Mouse (Mus musculus): Measurements from ENCODE around the gene Hsd17b3. TPM values are rescaled to one million over a fixed set of nuclear protein-coding genes. Genes with fewer than 3 reads are reported as not detected.

Hsd17b3 gene
- total and polyA plus RNA-seq, 2 experiments from 2014 or later = 0.18 TPM; not detected in 1

DNA sequence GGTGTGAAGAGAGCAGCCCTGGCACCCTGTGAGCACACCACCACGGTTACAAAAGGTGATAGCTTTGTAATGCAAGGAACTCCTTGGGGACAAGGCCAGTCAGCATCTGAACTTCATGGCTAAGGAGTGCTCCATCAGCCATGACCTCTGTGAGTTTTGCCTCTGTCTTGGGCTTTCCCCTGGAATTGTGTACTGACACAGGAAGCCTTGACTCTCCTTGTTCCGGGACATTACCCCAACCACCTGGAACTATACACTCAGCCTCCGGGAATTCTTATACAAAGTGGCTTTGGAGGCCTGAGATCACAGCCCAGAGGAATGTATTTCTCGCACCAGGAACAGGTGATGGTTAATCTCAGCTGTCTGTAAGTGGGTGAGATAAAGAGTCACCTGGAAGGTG lies 64.2 kb downstream of the Hsd17b3 start:
- no peak for TF ChIP-seq CTCF (IDR thresholded peaks at IDR 0.05; ENCODE audit: low read depth)
- Histone ChIP-seq H3K4me2 (ENCODE audit: low read depth) (no peak overlapping the region), H3K27me3 (ENCODE audit: insufficient read depth, low read length) (no peaks in the 10 kb centered on the region), H3K4me1 (ENCODE audit: insufficient read depth) (0 out of 2 replicates have a peak, but pooled peaks cover 13% of the 10 kb centered on the region), H3K36me3 (ENCODE audit: insufficient read depth) (no peaks in the 10 kb centered on the region), H3K9me3 (ENCODE audit: low read length) (no peaks in the 10 kb centered on the region), H3K4me3 (ENCODE audit: low read depth, low read length) (no peak overlapping the region), H3K9ac (no peak overlapping the region), H3K27ac (ENCODE audit: low read depth, low read length) (no peak overlapping the region)
- WGBS = 81% methylated on average over 4 of the region's 4 CpGs
- DNase-seq (no peak), ATAC-seq (no peak)

DNA sequence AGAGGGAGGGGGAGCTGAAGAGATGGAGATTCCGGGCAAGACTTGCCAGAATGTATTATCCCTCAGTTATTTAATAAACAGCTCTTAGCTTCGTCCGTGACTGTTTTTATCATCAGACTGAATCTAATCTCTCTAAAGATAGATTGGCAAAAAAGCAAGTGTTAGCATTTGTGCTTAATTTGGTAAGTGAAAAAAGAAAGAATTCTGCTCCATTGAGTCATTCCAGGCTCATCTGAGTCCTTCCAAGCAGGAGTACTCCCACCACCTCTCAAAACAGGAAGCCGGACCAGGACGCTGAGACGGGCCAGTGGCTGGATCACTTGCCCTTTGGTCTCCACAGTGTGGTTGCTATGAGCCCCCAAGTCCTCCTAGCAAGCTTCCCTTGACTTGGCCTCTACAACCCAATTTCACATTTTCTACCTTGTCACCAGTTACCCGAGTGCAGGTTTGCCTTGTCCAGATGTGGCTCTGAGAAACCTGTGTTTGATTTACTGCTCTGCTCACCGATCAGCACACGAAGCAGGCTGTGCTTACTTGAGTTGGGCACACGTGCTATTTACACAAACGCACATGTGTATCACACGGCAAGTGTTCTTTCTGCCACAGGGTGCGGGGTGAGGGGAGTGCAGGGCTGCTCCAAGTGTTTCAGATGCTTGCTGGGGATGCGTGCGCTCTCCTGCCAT lies 66.1 kb downstream of the Hsd17b3 start:
- no peak for TF ChIP-seq CTCF (IDR thresholded peaks at IDR 0.05; ENCODE audit: low read depth)
- 72% methylated on average over 15 of the region's 15 CpGs for WGBS
- DNase-seq (peak; percentile 8), ATAC-seq (no peak)
- Histone ChIP-seq H3K9ac (no peak overlapping the region), H3K36me3 (ENCODE audit: insufficient read depth) (no peaks in the 10 kb centered on the region), H3K4me1 (ENCODE audit: insufficient read depth) (0 out of 2 replicates have a peak, but pooled peaks cover 13% of the 10 kb centered on the region), H3K27ac (ENCODE audit: low read depth, low read length) (no peak overlapping the region), H3K9me3 (ENCODE audit: low read length) (no peaks in the 10 kb centered on the region), H3K27me3 (ENCODE audit: insufficient read depth, low read length) (no peaks in the 10 kb centered on the region), H3K4me3 (ENCODE audit: low read depth, low read length) (no peak overlapping the region), H3K4me2 (ENCODE audit: low read depth) (no peak overlapping the region)

DNA sequence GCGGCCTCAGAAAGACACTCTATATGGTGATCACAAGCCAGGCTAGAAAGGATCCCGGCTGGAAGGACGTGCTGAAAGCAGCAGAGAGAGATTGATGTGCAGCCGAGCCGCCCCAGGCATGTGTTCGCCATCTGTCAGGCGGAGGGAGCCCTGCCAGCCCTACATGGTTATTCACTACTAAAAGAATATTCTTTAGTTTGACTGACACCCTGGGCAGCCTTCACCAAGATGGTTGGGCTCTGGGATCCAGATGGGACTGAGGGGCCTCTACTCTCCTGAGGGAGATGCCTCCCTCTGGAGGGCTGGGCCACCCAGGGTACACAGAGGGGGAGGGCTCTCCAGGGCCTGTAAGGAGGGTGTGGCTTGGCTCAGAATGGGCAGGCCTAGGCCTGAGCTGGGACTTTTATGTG lies 68.1 kb downstream of the Hsd17b3 start:
- no peak overlapping the region for H3K9ac ChIP-seq
- no peak for TF ChIP-seq CTCF (IDR thresholded peaks at IDR 0.05; ENCODE audit: low read depth)
- H3K36me3 ChIP-seq (ENCODE audit: insufficient read depth) = no peaks in the 10 kb centered on the region
- WGBS = 26% methylated on average over 7 of the region's 7 CpGs
- no peak overlapping the region for H3K4me3 ChIP-seq (ENCODE audit: low read depth, low read length)
- H3K4me1 ChIP-seq (ENCODE audit: insufficient read depth) = 0 out of 2 replicates have a peak, but pooled peaks cover 13% of the 10 kb centered on the region
- 0 out of 2 replicates have a peak overlapping the region, but pooled peaks have one; percentile 57 for H3K27ac ChIP-seq (ENCODE audit: low read depth, low read length)
- no peaks in the 10 kb centered on the region for H3K27me3 ChIP-seq (ENCODE audit: insufficient read depth, low read length)
- H3K4me2 ChIP-seq (ENCODE audit: low read depth) = no peak overlapping the region
- ATAC-seq = peak; percentile 91
- DNase-seq = peak; percentile 87
- H3K9me3 ChIP-seq (ENCODE audit: low read length) = no peaks in the 10 kb centered on the region

DNA sequence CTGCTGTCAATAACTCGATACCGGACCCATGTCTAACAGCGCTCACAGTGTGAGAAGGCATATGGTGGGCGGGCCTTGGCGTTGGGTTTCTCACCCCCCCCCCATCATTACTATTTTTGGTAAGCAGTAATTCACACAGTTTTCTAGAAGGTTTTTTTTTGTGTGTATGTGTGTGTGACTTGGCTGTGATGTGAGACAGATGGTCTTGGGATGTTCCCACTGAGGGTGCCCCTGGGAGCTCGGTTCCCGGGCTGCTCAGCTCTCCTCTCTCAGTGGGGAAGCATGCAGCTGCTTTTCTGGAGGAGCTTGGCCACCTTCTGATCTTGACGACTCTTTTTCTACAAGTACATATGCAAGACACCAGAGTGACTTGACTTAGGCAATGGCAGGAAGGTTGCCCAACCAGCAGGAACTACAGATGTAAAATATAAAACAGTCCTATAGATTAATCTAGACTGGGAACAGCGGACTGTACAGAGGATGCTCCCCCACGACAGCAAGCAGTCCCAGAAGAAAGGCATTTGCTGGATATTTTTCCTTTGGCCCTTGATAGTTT lies 70.4 kb downstream of the Hsd17b3 start:
- no peak for TF ChIP-seq CTCF (IDR thresholded peaks at IDR 0.05; ENCODE audit: low read depth)
- Histone ChIP-seq H3K36me3 (ENCODE audit: insufficient read depth) (no peaks in the 10 kb centered on the region), H3K9ac (no peak overlapping the region), H3K27me3 (ENCODE audit: insufficient read depth, low read length) (no peaks in the 10 kb centered on the region), H3K9me3 (ENCODE audit: low read length) (no peaks in the 10 kb centered on the region), H3K27ac (ENCODE audit: low read depth, low read length) (no peak overlapping the region), H3K4me3 (ENCODE audit: low read depth, low read length) (no peak overlapping the region), H3K4me2 (ENCODE audit: low read depth) (no peak overlapping the region), H3K4me1 (ENCODE audit: insufficient read depth) (0 out of 2 replicates have a peak, but pooled peaks cover 13% of the 10 kb centered on the region)
- 49% methylated on average over 10 of the region's 10 CpGs for WGBS
- DNase-seq (peak; percentile 50), ATAC-seq (peak; percentile 52)

DNA sequence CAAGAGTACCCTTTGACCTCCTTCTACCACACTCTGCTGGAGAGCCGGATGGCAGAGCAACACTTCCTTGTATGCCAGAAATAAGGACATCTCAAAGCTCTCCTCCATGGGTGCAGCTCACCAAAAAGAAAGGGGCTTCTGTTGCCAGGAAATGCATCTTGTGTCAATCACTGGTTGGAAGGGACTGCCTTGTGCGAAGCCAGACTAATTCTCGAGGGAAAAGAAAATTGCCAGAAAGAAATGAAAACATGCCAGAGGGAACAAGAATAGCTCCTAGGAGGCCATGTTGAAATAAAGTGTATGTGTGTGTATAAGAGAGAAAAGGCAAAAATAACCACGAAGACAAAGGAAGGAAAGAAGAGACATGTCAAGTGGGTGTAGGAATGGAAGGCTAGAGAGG lies 73.0 kb downstream of the Hsd17b3 start:
- Histone ChIP-seq H3K4me3 (ENCODE audit: low read depth, low read length) (no peak overlapping the region), H3K9ac (no peak overlapping the region), H3K4me1 (ENCODE audit: insufficient read depth) (0 out of 2 replicates have a peak, but pooled peaks cover 8% of the 10 kb centered on the region), H3K27ac (ENCODE audit: low read depth, low read length) (no peak overlapping the region), H3K27me3 (ENCODE audit: insufficient read depth, low read length) (no peaks in the 10 kb centered on the region), H3K36me3 (ENCODE audit: insufficient read depth) (no peaks in the 10 kb centered on the region), H3K9me3 (ENCODE audit: low read length) (no peaks in the 10 kb centered on the region), H3K4me2 (ENCODE audit: low read depth) (no peak overlapping the region)
- TF ChIP-seq CTCF (IDR thresholded peaks at IDR 0.05; ENCODE audit: low read depth) = no peak
- DNase-seq = peak; percentile 31
- no peak for ATAC-seq
- WGBS = 48% methylated on average over 4 of the region's 4 CpGs

- no peak overlapping the region for H3K27ac ChIP-seq (ENCODE audit: low read depth, low read length)
- H3K4me2 ChIP-seq (ENCODE audit: low read depth) = no peak overlapping the region
- H3K9ac ChIP-seq = no peak overlapping the region
- H3K4me3 ChIP-seq (ENCODE audit: low read depth, low read length) = no peak overlapping the region
- no peaks in the 10 kb centered on the region for H3K36me3 ChIP-seq (ENCODE audit: insufficient read depth)
- TF ChIP-seq CTCF (IDR thresholded peaks at IDR 0.05; ENCODE audit: low read depth) = no peak
- DNase-seq (no peak), ATAC-seq (no peak)
- no peaks in the 10 kb centered on the region for H3K9me3 ChIP-seq (ENCODE audit: low read length)
- 87% methylated on average over 4 of the region's 4 CpGs for WGBS
- no peaks in the 10 kb centered on the region for H3K4me1 ChIP-seq (ENCODE audit: insufficient read depth)
- H3K27me3 ChIP-seq (ENCODE audit: insufficient read depth, low read length) = no peaks in the 10 kb centered on the region
Measured at GRCm38 (mm10) chr13:64011157-64011556, 77.9 kb downstream of the Hsd17b3 start.

Other genes starting within 250 kb of the Hsd17b3 start
- 1.4 and 2.6 TPM in 2 replicates for gene Slc35d2, start 40.1 kb upstream of the Hsd17b3 start, total RNA-seq (2014; rRNA removed)
- gene Slc35d2, start 40.1 kb upstream of the Hsd17b3 start, polyA plus RNA-seq (2015; fragmentation: Nextera tagmentation; extraction: Ambion mirVana) = 1.0 and 1.5 TPM in 2 replicates
- 6.3 and 9.1 TPM in 2 replicates for gene Zfp367, start 64.0 kb upstream of the Hsd17b3 start, total RNA-seq (2014; rRNA removed)
- 3.1 and 4.1 TPM in 2 replicates for gene Zfp367, start 64.0 kb upstream of the Hsd17b3 start, polyA plus RNA-seq (2015; fragmentation: Nextera tagmentation; extraction: Ambion mirVana)
- 34.3 and 37.7 TPM in 2 replicates for gene Habp4, start 72.6 kb upstream of the Hsd17b3 start, total RNA-seq (2014; rRNA removed)
- 34.2 and 41.1 TPM in 2 replicates for gene Habp4, start 72.6 kb upstream of the Hsd17b3 start, polyA plus RNA-seq (2015; fragmentation: Nextera tagmentation; extraction: Ambion mirVana)
- 1.7 and 3.0 TPM in 2 replicates for gene Cdc14b, start 186.1 kb upstream of the Hsd17b3 start, total RNA-seq (2014; rRNA removed)
- gene Cdc14b, start 186.1 kb upstream of the Hsd17b3 start, polyA plus RNA-seq (2015; fragmentation: Nextera tagmentation; extraction: Ambion mirVana) = 0.42 and 0.75 TPM in 2 replicates
- 9.8 and 13.5 TPM in 2 replicates for gene Aaed1, start 223.5 kb upstream of the Hsd17b3 start, total RNA-seq (2014; rRNA removed)
- gene Aaed1, start 223.5 kb upstream of the Hsd17b3 start, polyA plus RNA-seq (2015; fragmentation: Nextera tagmentation; extraction: Ambion mirVana) = 7.2 and 9.1 TPM in 2 replicates